Mouse (Mus musculus) neural tube, embryonic 13.5 days (tissue): ENCODE measurements around the gene Ighmbp2. TPM values are rescaled to one million over a fixed set of nuclear protein-coding genes. Genes with fewer than 3 reads are reported as not detected.

ENCODE experiments used
- ATAC-seq: fragments of 200-750 bp; cut with Nextera tagmentation; 2 replicates; pipeline ENCODE4 v1.8.0; 2017; ENCODE audit warnings: low read depth, mild to moderate bottlenecking, moderate TSS enrichment, moderate library complexity
- H3K27ac ChIP-seq: fragments of 300-500 bp; sonication (generic); replicated peaks from 2 replicates; pipeline ENCODE4 v1.5.1; 2015; ENCODE audit warnings: moderate library complexity, mild to moderate bottlenecking, inconsistent platforms
- H3K27me3 ChIP-seq: fragments of 300-500 bp; sonication (generic); 2 replicates; pipeline ENCODE4 v1.6.1; 2015; ENCODE audit warnings: mild to moderate bottlenecking, inconsistent platforms
- H3K36me3 ChIP-seq: fragments of 300-500 bp; sonication (generic); 2 replicates; pipeline ENCODE4 v1.6.1; 2015; ENCODE audit warnings: mild to moderate bottlenecking, inconsistent platforms
- H3K4me1 ChIP-seq: fragments of 300-500 bp; sonication (generic); replicated peaks from 2 replicates; pipeline ENCODE4 v1.6.1; 2015; ENCODE audit warnings: inconsistent platforms
- H3K4me2 ChIP-seq: fragments of 300-500 bp; sonication (generic); 2 replicates; pipeline ENCODE4 v1.6.1; 2015; ENCODE audit warnings: inconsistent platforms, mild to moderate bottlenecking, moderate library complexity
- H3K4me3 ChIP-seq: fragments of 300-500 bp; sonication (generic); 2 replicates; pipeline ENCODE4 v1.5.1; 2015; ENCODE audit warnings: mild to moderate bottlenecking, inconsistent platforms
- H3K9ac ChIP-seq: fragments of 300-500 bp; sonication (generic); 2 replicates; pipeline ENCODE4 v1.6.1; 2015; ENCODE audit warnings: moderate library complexity, mild to moderate bottlenecking, inconsistent platforms
- H3K9me3 ChIP-seq: fragments of 300-500 bp; sonication (generic); 2 replicates; pipeline ENCODE4 v1.6.1; 2016; ENCODE audit warnings: inconsistent platforms
- WGBS: fragments of 180-500 bp; shearing (Covaris S2); methylation state at CpG from one replicate; pipeline ENCODE4 v1.1.7; 2015; 5-methylcytosine and 5-hydroxymethylcytosine counted together
- polyA plus RNA-seq: library from polyadenylated mRNA; unstranded; fragments of >200 nt; fragmentation: Nextera tagmentation; extraction: Ambion mirVana; gene quantifications from 2 replicates; pipeline ENCODE4 v1.2.1, GENCODE M21; 2015

The Ighmbp2 gene
- polyA plus RNA-seq, 1 experiment from 2014 or later: 9.6 TPM

GRCm38 (mm10) chr19:3273331-3273730 is 9.5 kb downstream of the Ighmbp2 start:
- Histone ChIP-seq H3K36me3 (peaks cover 100% of the 10 kb centered on the region), H3K9me3 (no peaks in the 10 kb centered on the region), H3K4me2 (no peak overlapping the region), H3K9ac (no peak overlapping the region), H3K27ac (no peak overlapping the region), H3K27me3 (no peaks in the 10 kb centered on the region), H3K4me3 (no peak overlapping the region), H3K4me1 (no peaks in the 10 kb centered on the region)
- no peak for ATAC-seq
- 94% methylated on average over 9 of the region's 9 CpGs for WGBS

GRCm38 (mm10) chr19:3271366-3271765 is 11.5 kb downstream of the Ighmbp2 start:
- Histone ChIP-seq H3K4me1 (no peaks in the 10 kb centered on the region), H3K9ac (no peak overlapping the region), H3K4me2 (no peak overlapping the region), H3K27me3 (no peaks in the 10 kb centered on the region), H3K4me3 (no peak overlapping the region), H3K9me3 (no peaks in the 10 kb centered on the region), H3K27ac (no peak overlapping the region), H3K36me3 (peaks cover 100% of the 10 kb centered on the region)
- 87% methylated on average over 6 of the region's 6 CpGs for WGBS
- no peak for ATAC-seq

- ATAC-seq: no peak
- H3K4me2 ChIP-seq: no peak overlapping the region
- 91% methylated on average over 6 of the region's 6 CpGs for WGBS
- H3K9ac ChIP-seq: no peak overlapping the region
- H3K4me3 ChIP-seq: no peak overlapping the region
- H3K9me3 ChIP-seq: no peaks in the 10 kb centered on the region
- H3K36me3 ChIP-seq: peaks cover 100% of the 10 kb centered on the region
- H3K27me3 ChIP-seq: no peaks in the 10 kb centered on the region
- no peaks in the 10 kb centered on the region for H3K4me1 ChIP-seq
- no peak overlapping the region for H3K27ac ChIP-seq
These were observed 13.0 kb downstream of the Ighmbp2 start for GRCm38 (mm10) chr19:3269803-3270202.

GRCm38 (mm10) chr19:3269279-3269678 is 13.5 kb downstream of the Ighmbp2 start:
- no peak for ATAC-seq
- Histone ChIP-seq H3K9me3 (no peaks in the 10 kb centered on the region), H3K4me2 (no peak overlapping the region), H3K36me3 (peaks cover 100% of the 10 kb centered on the region), H3K9ac (no peak overlapping the region), H3K27me3 (no peaks in the 10 kb centered on the region), H3K4me3 (no peak overlapping the region), H3K27ac (no peak overlapping the region), H3K4me1 (no peaks in the 10 kb centered on the region)
- 92% methylated on average over 9 of the region's 9 CpGs for WGBS

GRCm38 (mm10) chr19:3268218-3268980 is 14.4 kb downstream of the Ighmbp2 start:
- H3K4me3 ChIP-seq: no peak overlapping the region
- no peaks in the 10 kb centered on the region for H3K9me3 ChIP-seq
- no peak overlapping the region for H3K9ac ChIP-seq
- H3K4me1 ChIP-seq: no peaks in the 10 kb centered on the region
- peaks cover 100% of the 10 kb centered on the region for H3K36me3 ChIP-seq
- H3K4me2 ChIP-seq: no peak overlapping the region
- ATAC-seq: no peak
- WGBS: 93% methylated on average over 17 of the region's 17 CpGs
- H3K27ac ChIP-seq: no peak overlapping the region
- H3K27me3 ChIP-seq: no peaks in the 10 kb centered on the region

- H3K4me3 ChIP-seq: no peak overlapping the region
- H3K4me2 ChIP-seq: no peak overlapping the region
- H3K9me3 ChIP-seq: no peaks in the 10 kb centered on the region
- H3K27ac ChIP-seq: no peak overlapping the region
- peaks cover 99% of the 10 kb centered on the region for H3K36me3 ChIP-seq
- H3K9ac ChIP-seq: no peak overlapping the region
- no peaks in the 10 kb centered on the region for H3K4me1 ChIP-seq
- H3K27me3 ChIP-seq: no peaks in the 10 kb centered on the region
- 94% methylated on average over 4 of the region's 4 CpGs for WGBS
- no peak for ATAC-seq
These were observed 15.5 kb downstream of the Ighmbp2 start for GRCm38 (mm10) chr19:3267340-3267739.

- ATAC-seq: no peak
- no peak overlapping the region for H3K4me2 ChIP-seq
- 95% methylated on average over 4 of the region's 4 CpGs for WGBS
These were observed 16.1 kb downstream of the Ighmbp2 start for GRCm38 (mm10) chr19:3266676-3267075.

GRCm38 (mm10) chr19:3266136-3266535 is 16.7 kb downstream of the Ighmbp2 start:
- Histone ChIP-seq H3K36me3 (peaks cover 99% of the 10 kb centered on the region), H3K9ac (no peak overlapping the region), H3K4me3 (no peak overlapping the region), H3K4me2 (no peak overlapping the region), H3K9me3 (no peaks in the 10 kb centered on the region), H3K27ac (no peak overlapping the region), H3K4me1 (no peaks in the 10 kb centered on the region), H3K27me3 (no peaks in the 10 kb centered on the region)
- 81% methylated on average over 5 of the region's 5 CpGs for WGBS
- ATAC-seq: no peak

More at GRCm38 (mm10) chr19:3266676-3267075, 16.1 kb downstream of the Ighmbp2 start:
- Histone ChIP-seq H3K4me1 (no peaks in the 10 kb centered on the region), H3K27me3 (no peaks in the 10 kb centered on the region), H3K9me3 (no peaks in the 10 kb centered on the region), H3K36me3 (peaks cover 99% of the 10 kb centered on the region), H3K9ac (no peak overlapping the region), H3K27ac (no peak overlapping the region), H3K4me3 (no peak overlapping the region)

GRCm38 (mm10) chr19:3265180-3265579 is 17.6 kb downstream of the Ighmbp2 start:
- 95% methylated on average over 9 of the region's 9 CpGs for WGBS
- no peaks in the 10 kb centered on the region for H3K9me3 ChIP-seq
- H3K36me3 ChIP-seq: peaks cover 99% of the 10 kb centered on the region

GRCm38 (mm10) chr19:3264348-3264747 is 18.5 kb downstream of the Ighmbp2 start:
- Histone ChIP-seq H3K36me3 (peaks cover 99% of the 10 kb centered on the region), H3K27me3 (no peaks in the 10 kb centered on the region), H3K27ac (no peak overlapping the region), H3K4me2 (no peak overlapping the region), H3K9me3 (no peaks in the 10 kb centered on the region), H3K4me1 (no peaks in the 10 kb centered on the region), H3K9ac (no peak overlapping the region), H3K4me3 (no peak overlapping the region)
- WGBS: 95% methylated on average over 6 of the region's 6 CpGs
- no peak for ATAC-seq

More at GRCm38 (mm10) chr19:3265180-3265579, 17.6 kb downstream of the Ighmbp2 start:
- no peaks in the 10 kb centered on the region for H3K4me1 ChIP-seq
- no peak overlapping the region for H3K4me2 ChIP-seq
- H3K27ac ChIP-seq: no peak overlapping the region
- no peak overlapping the region for H3K9ac ChIP-seq
- no peak overlapping the region for H3K4me3 ChIP-seq
- ATAC-seq: no peak
- H3K27me3 ChIP-seq: no peaks in the 10 kb centered on the region

- Histone ChIP-seq H3K9me3 (no peaks in the 10 kb centered on the region), H3K36me3 (peaks cover 76% of the 10 kb centered on the region), H3K4me1 (no peaks in the 10 kb centered on the region), H3K9ac (no peak overlapping the region), H3K4me2 (no peak overlapping the region), H3K27ac (no peak overlapping the region), H3K4me3 (no peak overlapping the region), H3K27me3 (no peaks in the 10 kb centered on the region)
- no peak for ATAC-seq
- 85% methylated on average over 12 of the region's 12 CpGs for WGBS
These were observed 20.9 kb downstream of the Ighmbp2 start for GRCm38 (mm10) chr19:3261764-3262525.

GRCm38 (mm10) chr19:3261336-3261735 is 21.5 kb downstream of the Ighmbp2 start:
- H3K27ac ChIP-seq: no peak overlapping the region
- WGBS: 93% methylated on average over 7 of the region's 7 CpGs
- peaks cover 70% of the 10 kb centered on the region for H3K36me3 ChIP-seq
- no peaks in the 10 kb centered on the region for H3K4me1 ChIP-seq
- no peak overlapping the region for H3K4me3 ChIP-seq
- no peak overlapping the region for H3K4me2 ChIP-seq
- no peak overlapping the region for H3K9ac ChIP-seq
- no peaks in the 10 kb centered on the region for H3K27me3 ChIP-seq
- no peaks in the 10 kb centered on the region for H3K9me3 ChIP-seq
- no peak for ATAC-seq
